Mouse (Mus musculus): Measurements from ENCODE around the gene Ntn4.
"Not testable (repeated sequence)": the region's sequence is repeated elsewhere in the genome, so short reads cannot be mapped to it uniquely, and the experiment has no call there.

The Ntn4 gene

GRCm38 (mm10) chr10:93683896-93684295, 43.4 kb downstream of the Ntn4 start:
- no peak for DNase-seq (ENCODE audit: low spot score in 2 of 2)

- not testable (repeated sequence) for DNase-seq (ENCODE audit: low spot score in 2 of 2)
Observed at GRCm38 (mm10) chr10:93685416-93685815, 44.9 kb downstream of the Ntn4 start.

- DNase-seq (ENCODE audit: low spot score in 2 of 2): no peak
Observed at GRCm38 (mm10) chr10:93686579-93686978, 46.1 kb downstream of the Ntn4 start.

- DNase-seq (ENCODE audit: low spot score in 2 of 2): no peak
Observed at GRCm38 (mm10) chr10:93687781-93688180, 47.3 kb downstream of the Ntn4 start.

- no peak for DNase-seq (ENCODE audit: low spot score in 2 of 2)
Observed at GRCm38 (mm10) chr10:93688306-93689171, 48.1 kb downstream of the Ntn4 start.

GRCm38 (mm10) chr10:93691344-93691743, 50.9 kb downstream of the Ntn4 start:
- no peak for DNase-seq (ENCODE audit: low spot score in 2 of 2)

GRCm38 (mm10) chr10:93695043-93695791, 54.7 kb downstream of the Ntn4 start:
- DNase-seq (ENCODE audit: low spot score in 2 of 2): no peak

- no peak for DNase-seq (ENCODE audit: low spot score in 2 of 2)
Observed at GRCm38 (mm10) chr10:93696001-93696400, 55.5 kb downstream of the Ntn4 start.

- no peak for DNase-seq (ENCODE audit: low spot score in 2 of 2)
Observed at GRCm38 (mm10) chr10:93697866-93698483, 57.5 kb downstream of the Ntn4 start.

- DNase-seq (ENCODE audit: low spot score in 2 of 2): no peak
Observed at GRCm38 (mm10) chr10:93699689-93700478, 59.4 kb downstream of the Ntn4 start.

GRCm38 (mm10) chr10:93700589-93701363, 60.3 kb downstream of the Ntn4 start:
- no peak for DNase-seq (ENCODE audit: low spot score in 2 of 2)

- DNase-seq (ENCODE audit: low spot score in 2 of 2): no peak
Observed at GRCm38 (mm10) chr10:93703946-93704345, 63.5 kb downstream of the Ntn4 start.

- DNase-seq (ENCODE audit: low spot score in 2 of 2): no peak
Observed at GRCm38 (mm10) chr10:93707149-93708075, 66.9 kb downstream of the Ntn4 start.

GRCm38 (mm10) chr10:93708076-93708473, 67.6 kb downstream of the Ntn4 start:
- DNase-seq (ENCODE audit: low spot score in 2 of 2): no peak

GRCm38 (mm10) chr10:93708515-93708914, 68.0 kb downstream of the Ntn4 start:
- no peak for DNase-seq (ENCODE audit: low spot score in 2 of 2)

- DNase-seq (ENCODE audit: low spot score in 2 of 2): no peak
Observed at GRCm38 (mm10) chr10:93709536-93709935, 69.1 kb downstream of the Ntn4 start.

GRCm38 (mm10) chr10:93721625-93722337, 81.3 kb downstream of the Ntn4 start:
- DNase-seq (ENCODE audit: low spot score in 2 of 2): no peak

GRCm38 (mm10) chr10:93723942-93724542, 83.6 kb downstream of the Ntn4 start:
- no peak for DNase-seq (ENCODE audit: low spot score in 2 of 2)

GRCm38 (mm10) chr10:93728131-93728530, 87.7 kb downstream of the Ntn4 start:
- no peak for DNase-seq (ENCODE audit: low spot score in 2 of 2)
